Mouse (Mus musculus) megakaryocyte, embryonic 14.5 days (primary cell): ENCODE measurements around the gene Fgfr2.

Experiments
- FLI1 ChIP-seq: IDR thresholded peaks from 2 replicates; pipeline ENCODE4 v1.6.1; 2012; ENCODE audit warnings: low read length, inconsistent platforms, mixed read lengths
- GATA1 ChIP-seq: IDR thresholded peaks from 3 replicates; pipeline ENCODE4 v1.6.1; 2012; ENCODE audit warnings: mixed read lengths, low read length, inconsistent platforms, borderline replicate concordance

DNA sequence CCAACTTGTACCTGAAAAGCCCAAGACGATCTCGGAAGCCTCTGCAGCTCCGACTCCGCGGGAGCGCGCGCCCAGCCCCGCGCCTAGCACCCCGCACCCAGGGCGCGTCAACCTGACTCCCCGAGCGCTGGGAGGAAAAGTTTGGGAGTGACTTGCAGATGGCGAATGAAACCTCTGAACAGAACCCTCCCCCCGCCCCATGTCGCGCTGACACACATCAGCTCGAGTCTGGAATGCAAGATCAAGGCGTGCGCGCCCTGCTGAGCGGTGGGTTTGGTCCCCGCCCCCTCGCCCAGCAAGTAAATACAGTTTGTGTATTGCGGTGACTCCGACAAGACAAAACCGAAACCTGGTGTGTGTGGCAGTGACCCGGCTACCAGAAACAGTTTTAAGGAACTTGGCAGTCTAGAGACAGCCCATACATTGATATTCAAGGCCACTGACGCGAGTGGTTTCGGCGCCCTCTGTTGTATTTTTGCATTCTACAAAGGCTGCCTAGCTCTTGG is 806.1 kb downstream of the Fgfr2 start, which contains the start of gene Chst15:
- TF ChIP-seq GATA1 (no peak), FLI1 (no peak)
